10 mouse cellular contexts compared by ENCODE assay signal in genomic region chr8:85386205-85386604, GRCm38 (mm10). TPM values are rescaled to one million over a fixed set of nuclear protein-coding genes. Genes with fewer than 3 reads are reported as not detected.
A peak's percentile ranks its signal among the peaks of the same experiment; 100 is the strongest.
DNase-seq lines count a peak whose midpoint lies in the region; ATAC-seq and TF ChIP-seq lines count a peak whose summit lies in the region.
"Had no signal": no experiment of that assay in that cellular context is flagged by ENCODE, and none has a peak within 500 bp of the region (broad histone marks: within the 10 kb centered on the region; RNA-seq: fewer than 3 reads in every experiment).

Gene Mylk3 (minus strand): TSS chr8:85386345.

- peak; percentile 89; the same call in 1 of the 2 replicates for ATAC-seq in heart, embryonic 14.5 days (ENCODE audit: insufficient number of reproducible peaks, insufficient read depth, low FRiP score, low read depth)
- ATAC-seq in liver, embryonic 14.5 days (ENCODE audit: insufficient read depth) = no peak
- ATAC-seq: inflammation-experienced regulatory T-cells, adult 6 months had no signal

- peak within 1 kb of the TSS in 1 of 2 experiments; percentile 46; a peak in 1 of 4 replicates for H3K27ac ChIP-seq in heart, embryonic 14.5 days (replicated peaks in 1 of 2; ENCODE audit: control insufficient read depth in 1 of 2, insufficient read depth in 1 of 2, low read depth in 2 of 2, low read length in 2 of 2)
- no peak within 1 kb of the TSS for H3K27ac ChIP-seq in liver, embryonic 14.5 days
- H3K27ac ChIP-seq: limb, embryonic 10.5 days had no signal

- TF ChIP-seq EP300 in liver, embryonic 14.5 days (IDR thresholded peaks at IDR 0.05; ENCODE audit: low read depth) = no peak

- H3K9me3 ChIP-seq in heart, embryonic 14.5 days (ENCODE audit: control insufficient read depth, low read length) = no peaks in the 10 kb centered on the region
- no peaks in the 10 kb centered on the region for H3K9me3 ChIP-seq in liver, embryonic 14.5 days (ENCODE audit: control insufficient read depth, low read length)
- H3K9me3 ChIP-seq: limb, embryonic 10.5 days had no signal

- peak within 1 kb of the TSS; percentile 21 for H3K4me2 ChIP-seq in heart, embryonic 14.5 days (ENCODE audit: low read length)
- H3K4me2 ChIP-seq in liver, embryonic 14.5 days (ENCODE audit: low read depth) = no peak within 1 kb of the TSS

- WGBS in heart, embryonic 14.5 days = 46% methylated on average over 6 of the region's 6 CpGs
- 71% methylated on average over 6 of the region's 6 CpGs for WGBS in liver, embryonic 14.5 days (ENCODE audit: insufficient replicate concordance)

- no peaks in the 10 kb centered on the region for H3K27me3 ChIP-seq in heart, embryonic 14.5 days (ENCODE audit: control insufficient read depth, insufficient read depth, low read length)
- H3K27me3 ChIP-seq in liver, embryonic 14.5 days (ENCODE audit: control insufficient read depth, insufficient read depth, low read length) = no peaks in the 10 kb centered on the region

- no peak for TF ChIP-seq CTCF in liver, embryonic 14.5 days (IDR thresholded peaks at IDR 0.05; ENCODE audit: low read depth)

- H3K36me3 ChIP-seq in heart, embryonic 14.5 days (ENCODE audit: control insufficient read depth, insufficient read depth, low read length) = no peaks in the 10 kb centered on the region
- H3K36me3 ChIP-seq in liver, embryonic 14.5 days (replicated peaks; ENCODE audit: control insufficient read depth, insufficient read depth, low read depth) = no peaks in the 10 kb centered on the region
- H3K36me3 ChIP-seq: limb, embryonic 10.5 days had no signal

- peaks cover 17 to 23% of the 10 kb centered on the region in 2 experiments for H3K4me1 ChIP-seq in heart, embryonic 14.5 days (ENCODE audit: control insufficient read depth in 2 of 2, insufficient read depth in 2 of 2, low read length in 2 of 2)
- peaks cover 29 to 40% of the 10 kb centered on the region in 2 experiments for H3K4me1 ChIP-seq in liver, embryonic 14.5 days (replicated peaks; ENCODE audit: control insufficient read depth in 2 of 2, insufficient read depth in 2 of 2, low read length in 1 of 2)

- peak; percentile 23 to 52 for DNase-seq in cerebellum, postnatal 25 days
- DNase-seq in cerebellum, adult 8-10 months = no peak
- peak; percentile 56 for DNase-seq in brain, adult 2 months (ENCODE audit: low read depth, low spot score)
- no peak for DNase-seq in liver, embryonic 14.5 days (ENCODE audit: low read depth in 3 of 3, low spot score in 3 of 3)
- no peak for DNase-seq in urinary bladder, postnatal 4 days (ENCODE audit: low spot score in 2 of 2)
- no peak for DNase-seq in ovary, postnatal 10 days (ENCODE audit: low spot score)
- DNase-seq in kidney, postnatal 4 days = no peak

- no peak within 1 kb of the TSS for H3K9ac ChIP-seq in heart, embryonic 14.5 days (ENCODE audit: low read length)
- no peak within 1 kb of the TSS for H3K9ac ChIP-seq in liver, embryonic 14.5 days (replicated peaks)

- H3K4me3 ChIP-seq in heart, embryonic 14.5 days (ENCODE audit: control insufficient read depth in 1 of 2, insufficient read depth in 1 of 2, low read depth in 1 of 2, low read length in 2 of 2) = no peak within 1 kb of the TSS
- H3K4me3 ChIP-seq in liver, embryonic 14.5 days (ENCODE audit: insufficient read depth in 1 of 2, low read depth in 2 of 2, low read length in 2 of 2) = no peak within 1 kb of the TSS
- H3K4me3 ChIP-seq: limb, embryonic 10.5 days had no signal

RNA-seq across cellular contexts. Expression of gene Mylk3, which starts in this region (rescaled TPM):
- polyA plus RNA-seq in heart, embryonic 14.5 days (2014; fragmentation: Nextera tagmentation; extraction: Ambion mirVana) = 244 and 271 TPM in 2 replicates
- 33.0 and 42.1 TPM in 2 replicates for polyA plus RNA-seq in liver, embryonic 14.5 days (2012; rRNA removed)
- polyA plus RNA-seq in liver, embryonic 14.5 days (2014; fragmentation: Nextera tagmentation; extraction: Ambion mirVana) = 48.7 and 53.1 TPM in 2 replicates
- polyA plus RNA-seq: inflammation-experienced regulatory T-cells, adult 6 months had no signal

Comparison
In these comparisons a context has a peak if more than half of its experiments do, and no peak if none do; other contexts are left out.
1. DNase-seq: peak in cerebellum, postnatal 25 days (2 of 2) and brain, adult 2 months (single experiment); none in cerebellum, adult 8-10 months (single experiment), liver, embryonic 14.5 days (0 of 3), urinary bladder, postnatal 4 days (0 of 2), ovary, postnatal 10 days (single experiment) and kidney, postnatal 4 days (0 of 2).